Comparison of ENCODE assay signal across 12 mouse cellular contexts in the genomic region with DNA sequence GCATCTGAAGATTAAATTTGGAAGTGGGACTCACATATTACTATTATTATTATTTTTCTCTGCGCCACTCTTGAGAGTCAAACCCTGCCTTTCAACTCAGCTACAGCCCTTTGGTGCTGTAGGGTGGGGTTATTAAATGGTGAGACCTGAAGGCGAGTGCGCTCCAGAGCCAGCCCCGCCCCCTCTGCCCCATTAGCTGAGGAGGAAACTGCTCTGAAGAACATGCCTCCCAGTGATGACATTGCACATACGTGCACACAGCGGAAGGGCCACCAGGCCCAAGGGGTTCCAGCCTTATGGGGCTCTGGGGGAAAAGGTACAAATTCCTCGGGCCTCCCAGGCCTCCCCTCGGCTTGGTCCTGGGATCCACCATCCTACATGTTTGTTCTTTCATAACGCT.
"Had no signal": no experiment of that assay in that cellular context is flagged by ENCODE, and none has a peak within 500 bp of the region (broad histone marks: within the 10 kb centered on the region; RNA-seq: fewer than 3 reads in every experiment).

No protein-coding gene starts in this region.

- DNase-seq: retina, postnatal 1 day; right cerebral cortex, adult 18-20 months; right cerebral cortex, postnatal 14 days; right cerebral cortex, postnatal 25 days; right cerebral cortex, postnatal 4 days; spleen, adult 18-20 months; thymus, adult 18-20 months; thymus, adult 2 months; thymus, postnatal 14 days; thymus, postnatal 25 days; thymus, postnatal 36 days; thymus, postnatal 4 days had no signal
